Mouse (Mus musculus) heart, postnatal 14 days (tissue): ENCODE measurements at regions not wholly inside any gene's neighbourhood (a gene's known extent, or its start where the extent isn't known, plus 50 kb on each side); places are given as distances from the start of the nearest gene placed in this dataset.

Experiments
- DNase-seq, 2 experiments: peaks; one replicate each; pipeline ENCODE4 v3.0.0; 2021 to 2022
- intact Hi-C: fragments of 180-260 bp; cut with DNase I; formaldehyde crosslinking; loops from one replicate; pipeline ENCODE4 v1.15.1; 2025
- microRNA-seq, 2 experiments: library from miRNA; unstranded; fragments of <30 nt; microRNA quantifications; one replicate each; pipeline ENCODE4 v1.2.0; 2021 to 2022

DNA sequence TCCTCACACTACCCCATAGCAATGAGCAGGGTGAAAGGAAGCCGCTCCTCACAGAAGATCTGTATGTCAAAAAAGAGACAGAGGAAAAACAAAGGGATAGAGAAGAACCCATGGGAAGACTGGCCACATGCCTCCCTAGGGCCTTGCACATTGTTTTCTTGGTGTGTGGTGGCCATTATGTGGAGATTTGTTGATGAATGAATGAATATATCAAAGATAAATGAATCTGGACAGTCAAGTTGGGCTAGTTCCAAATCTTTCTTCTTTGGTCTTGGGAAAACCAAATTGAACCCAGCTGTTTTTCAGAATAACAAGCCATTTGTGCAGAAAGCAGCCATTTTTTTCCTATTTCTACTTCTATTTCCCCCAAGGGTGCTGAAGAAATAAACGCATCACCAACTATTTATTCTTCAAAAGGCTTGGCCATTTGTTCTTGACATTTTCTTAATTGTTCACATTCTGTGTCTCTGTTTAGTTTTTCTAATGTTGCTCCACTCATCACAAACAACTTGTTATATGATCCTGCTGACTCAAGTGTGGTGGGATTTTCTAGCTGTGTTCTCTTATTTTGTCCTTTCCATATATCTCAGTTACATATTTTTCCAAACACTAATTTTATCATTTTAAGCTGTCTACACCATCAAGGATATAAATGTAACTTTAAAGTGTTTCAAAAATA lies 208.9 kb downstream of the Snx13 start:
- no peak for DNase-seq
- intact Hi-C loops = no loop called here

DNA sequence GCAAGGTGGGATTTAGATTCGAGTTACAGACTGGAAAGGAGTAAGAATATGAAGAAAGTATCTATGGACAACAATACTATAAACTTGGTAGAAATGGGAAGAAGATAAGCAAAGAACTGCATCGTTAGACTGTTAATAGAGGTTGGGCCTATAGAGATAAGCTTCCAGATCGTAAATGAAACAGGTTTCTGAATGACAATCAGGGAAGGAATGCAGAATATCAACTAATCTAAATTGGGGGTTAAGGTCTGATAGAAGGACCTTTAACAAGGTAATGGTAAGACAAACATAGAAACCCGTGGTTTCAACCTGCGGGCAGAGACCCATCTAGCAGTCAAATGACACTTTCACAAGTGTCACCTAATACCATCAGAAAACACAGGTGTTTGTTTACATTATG lies 201.5 kb downstream of the Snx13 start:
- intact Hi-C loops = no loop called here
- DNase-seq = no peak

DNA sequence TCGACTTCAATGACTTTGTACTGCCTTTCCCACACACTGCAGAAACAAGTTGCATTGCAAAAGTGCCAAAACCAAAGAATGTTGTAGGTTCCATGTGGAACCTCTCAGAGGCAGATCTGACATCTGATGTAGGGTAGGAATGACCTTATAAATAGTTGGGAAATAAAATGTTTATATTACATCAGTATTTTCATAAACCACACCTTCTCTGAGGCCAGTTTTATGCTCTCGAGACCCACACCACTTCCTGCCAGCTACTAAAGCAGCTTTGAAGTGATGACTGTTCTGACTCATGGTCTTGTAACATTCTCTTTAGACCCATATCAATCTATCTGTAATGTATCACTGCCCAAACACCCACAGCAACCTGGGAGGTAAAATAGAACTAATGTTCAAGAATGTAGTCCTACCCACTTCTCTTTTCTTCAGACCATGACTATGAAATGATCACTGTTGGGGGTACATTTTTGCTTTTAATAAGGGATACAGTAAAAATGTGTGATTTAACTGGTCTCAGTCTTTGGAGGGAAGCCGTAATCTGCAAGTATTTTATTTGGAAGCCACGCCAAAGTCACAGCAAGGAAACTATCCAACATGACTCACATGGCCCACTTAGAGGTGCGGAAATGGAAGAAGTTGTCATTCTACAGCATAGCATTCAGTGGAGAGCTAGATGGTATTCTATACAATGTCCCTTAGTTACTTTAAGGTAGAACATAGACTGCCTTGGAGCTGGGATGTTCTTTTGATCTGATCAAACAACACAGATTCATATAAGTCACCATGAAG lies 199.4 kb downstream of the Snx13 start:
- intact Hi-C loops = no loop called here
- no peak for DNase-seq

DNA sequence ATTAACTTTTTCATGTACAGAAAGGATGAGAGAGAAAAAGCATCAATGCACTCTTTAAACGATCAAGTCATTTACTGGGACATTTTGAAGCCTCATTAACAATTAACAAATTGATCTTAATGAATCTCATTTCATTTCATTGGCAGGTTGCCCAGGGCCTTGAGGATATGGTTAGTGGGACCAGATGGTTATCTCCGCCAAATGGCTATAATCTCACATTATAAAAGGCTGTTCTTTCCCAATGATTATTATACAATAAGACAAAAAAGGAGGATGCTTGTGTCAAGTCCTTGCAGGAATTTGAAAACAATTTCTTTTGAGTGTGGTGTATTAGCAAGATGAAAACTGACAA lies 185.3 kb downstream of the Snx13 start:
- intact Hi-C loops = no loop called here
- DNase-seq = no peak

DNA sequence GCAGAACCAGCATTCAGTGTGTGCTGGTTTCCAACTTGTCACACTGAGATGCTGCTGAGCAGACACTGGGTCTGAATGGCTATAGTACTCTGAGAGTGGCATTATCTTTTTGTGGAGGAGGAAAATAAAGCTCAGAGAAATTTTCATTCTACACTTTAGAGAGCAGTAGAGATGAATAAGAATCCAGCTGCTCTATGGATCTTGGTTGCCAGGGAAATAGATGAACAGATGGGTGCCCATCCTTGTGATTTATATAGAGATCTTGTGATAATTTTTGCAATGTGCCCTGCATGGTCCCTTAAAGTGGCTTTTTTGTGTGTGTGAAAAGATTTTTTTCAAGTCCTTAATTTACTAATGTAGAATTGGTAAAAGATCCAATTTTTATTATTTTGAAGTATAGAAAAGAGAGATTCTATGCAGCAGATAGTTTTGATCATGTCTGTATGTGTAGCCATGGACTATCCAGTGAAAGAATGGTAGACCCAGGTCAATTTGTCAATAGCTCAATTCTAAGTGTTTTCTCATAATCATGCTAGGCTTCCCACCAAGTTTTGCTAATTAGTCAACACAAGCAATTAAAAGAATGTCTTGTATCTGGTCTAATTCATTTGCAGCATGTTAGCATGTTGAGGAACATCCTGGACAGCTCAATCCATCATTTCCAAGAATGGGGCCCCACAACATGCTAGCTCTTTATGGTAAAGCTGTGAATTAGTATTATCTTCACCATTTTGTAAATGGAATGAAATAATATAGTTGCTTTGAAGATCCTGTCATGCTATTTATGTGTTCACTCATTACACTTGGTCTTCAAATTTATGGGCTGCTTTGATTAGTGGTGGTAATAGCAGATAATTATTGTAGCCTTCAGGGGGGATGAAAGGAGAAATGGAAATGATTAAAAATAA lies 184.7 kb downstream of the Snx13 start:
- intact Hi-C loops = no loop called here
- DNase-seq = no peak

DNA sequence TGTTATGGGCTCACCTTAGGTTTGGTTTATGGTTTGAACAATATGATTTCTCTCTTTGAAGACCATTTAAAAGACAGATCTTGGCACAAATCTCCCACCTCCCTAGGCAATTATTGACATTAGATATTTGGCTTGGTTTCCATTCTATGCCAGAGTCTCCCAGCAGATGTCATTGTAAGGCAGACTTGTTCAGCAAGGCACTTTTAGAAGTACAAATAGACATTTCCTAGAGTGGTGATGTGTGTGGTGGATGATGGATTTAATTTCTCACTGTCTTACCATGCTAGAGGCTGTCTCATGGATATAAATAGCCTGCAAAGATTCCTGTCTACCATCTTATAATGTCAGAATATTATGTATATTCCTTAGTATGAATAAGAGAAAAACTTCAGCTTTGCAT lies 173.4 kb downstream of the Snx13 start:
- no peak for DNase-seq
- intact Hi-C loops = loop anchor here (2.0 to 5.0 kb wide), 2 partner anchors 67 to 610 kb away; no protein-coding TSS in a partner anchor

DNA sequence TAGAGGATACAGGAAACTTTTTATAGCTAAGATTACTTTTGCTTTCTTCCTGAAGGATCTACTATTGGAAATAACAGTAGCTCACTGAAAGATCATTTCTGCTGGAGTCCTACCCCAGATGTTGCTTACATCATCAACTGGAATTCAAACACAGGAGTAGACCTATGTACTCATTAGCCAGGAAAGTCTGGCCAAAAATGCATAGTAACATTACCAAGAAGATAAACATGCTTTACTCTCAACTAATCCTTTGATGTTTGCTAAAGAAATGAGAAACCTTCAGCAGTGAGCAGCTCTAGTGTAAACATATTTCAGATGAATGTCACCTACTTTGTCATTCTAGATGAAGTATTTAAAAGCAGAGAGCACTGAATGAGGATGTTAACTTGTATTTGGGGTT lies 173.0 kb downstream of the Snx13 start:
- intact Hi-C loops = loop anchor here (2.0 to 5.0 kb wide), 2 partner anchors 67 to 611 kb away; no protein-coding TSS in a partner anchor
- DNase-seq = no peak

DNA sequence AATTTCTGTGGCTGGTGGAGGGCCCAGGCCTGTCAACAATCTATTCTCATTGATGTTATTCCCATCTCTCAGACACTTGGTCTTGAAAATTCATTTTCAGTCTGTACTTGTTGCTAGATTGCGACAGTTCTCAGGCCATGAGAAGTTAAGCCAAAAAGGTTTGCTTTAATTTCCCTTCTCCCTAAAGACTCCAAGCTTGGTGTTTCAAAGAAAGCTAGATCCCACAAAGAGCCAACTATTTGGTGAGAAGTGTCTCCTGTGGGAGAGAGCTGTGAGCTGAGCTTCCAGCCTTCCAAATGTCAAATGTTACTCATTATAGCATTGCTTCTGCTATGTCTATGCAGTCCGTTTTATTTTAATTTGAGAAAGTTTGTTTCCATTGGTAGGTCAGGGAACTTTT lies 169.7 kb downstream of the Snx13 start:
- intact Hi-C loops = no loop called here
- no peak for DNase-seq

DNA sequence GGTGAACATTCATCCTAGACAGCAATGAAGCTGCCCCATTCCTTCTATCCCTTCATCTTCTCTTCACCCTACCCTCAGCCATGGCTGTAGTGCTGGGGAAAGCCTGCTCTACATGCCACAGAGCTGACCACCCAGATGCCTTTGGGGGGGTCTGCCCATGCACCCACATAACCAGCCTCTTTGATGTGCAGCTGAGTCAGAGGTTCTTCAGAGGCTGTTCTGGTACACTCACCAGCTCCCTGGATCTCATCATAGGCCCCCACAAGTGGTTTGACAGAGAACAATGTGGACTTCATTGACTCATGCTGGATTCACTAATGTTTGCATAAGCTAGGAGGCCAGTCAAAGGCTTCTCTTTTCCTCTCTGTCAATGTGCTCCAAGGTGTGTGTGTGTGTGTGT lies 162.4 kb downstream of the Snx13 start:
- intact Hi-C loops = no loop called here
- DNase-seq = no peak

DNA sequence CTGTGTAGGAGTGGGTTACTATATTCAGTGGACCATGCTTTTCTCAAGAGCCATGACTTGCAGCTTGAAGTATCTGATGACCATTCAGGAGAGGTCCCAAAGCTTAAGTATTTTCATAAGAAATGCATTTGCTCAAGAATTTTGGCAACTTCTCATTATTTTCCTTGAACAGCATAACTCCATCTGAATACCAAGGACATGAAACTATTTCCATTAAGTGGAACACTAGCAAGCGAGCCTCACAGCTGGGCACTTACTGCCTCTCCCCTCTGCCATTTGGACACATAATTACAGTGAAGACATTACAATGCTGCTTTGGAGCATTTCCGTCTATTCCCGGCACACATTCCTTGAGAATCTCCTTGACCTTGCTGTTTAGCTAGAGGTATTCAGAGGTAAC lies 160.6 kb downstream of the Snx13 start:
- intact Hi-C loops = no loop called here
- no peak for DNase-seq

DNA sequence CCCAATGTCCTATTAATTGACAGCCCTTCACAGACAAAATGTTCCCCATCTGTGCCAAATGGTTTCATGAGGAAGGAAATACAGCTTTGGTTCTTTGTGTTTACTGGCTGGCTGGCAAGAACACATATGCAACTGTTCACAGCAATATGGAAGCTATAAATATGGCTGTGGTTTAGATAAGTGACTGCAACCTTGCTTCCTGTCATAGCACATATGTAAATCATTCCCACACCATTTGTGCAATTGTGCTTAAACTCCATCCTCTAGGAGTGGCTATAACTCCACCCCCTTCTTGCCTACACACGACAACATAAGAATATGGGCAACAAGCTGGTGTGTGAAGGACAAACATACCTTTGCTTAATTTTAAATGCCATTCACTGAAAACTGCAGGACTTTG lies 156.4 kb downstream of the Snx13 start:
- DNase-seq = no peak
- intact Hi-C loops = no loop called here

DNA sequence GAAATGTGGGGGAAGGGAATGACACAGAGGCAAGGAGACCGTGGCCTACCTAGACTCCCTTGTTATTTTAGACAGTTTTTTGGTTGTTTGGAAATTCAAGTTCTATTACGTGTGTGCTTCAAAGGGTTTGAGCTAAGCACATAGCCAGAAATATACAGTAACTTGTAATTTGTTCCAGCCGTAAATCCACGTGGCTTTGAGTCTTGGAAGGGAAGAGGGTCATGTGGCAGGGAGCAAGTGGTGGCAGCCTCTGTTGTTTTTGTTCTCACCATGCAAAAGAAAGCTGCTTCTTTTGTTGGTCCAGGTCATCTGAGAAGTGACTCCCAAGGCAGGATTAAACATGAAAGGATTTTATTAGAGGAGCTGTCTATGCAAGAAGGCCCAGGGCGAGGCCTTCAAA lies 153.1 kb downstream of the Snx13 start:
- intact Hi-C loops = no loop called here
- no peak for DNase-seq

Small RNAs in the stretch of these regions (microRNA-seq; reads per million reads assigned to microRNA genes)
- gene Gm44396 = 0 reads per million in 2 experiments
